Mouse (Mus musculus): Measurements from ENCODE around the gene Ctf1.

Ctf1 gene

DNA sequence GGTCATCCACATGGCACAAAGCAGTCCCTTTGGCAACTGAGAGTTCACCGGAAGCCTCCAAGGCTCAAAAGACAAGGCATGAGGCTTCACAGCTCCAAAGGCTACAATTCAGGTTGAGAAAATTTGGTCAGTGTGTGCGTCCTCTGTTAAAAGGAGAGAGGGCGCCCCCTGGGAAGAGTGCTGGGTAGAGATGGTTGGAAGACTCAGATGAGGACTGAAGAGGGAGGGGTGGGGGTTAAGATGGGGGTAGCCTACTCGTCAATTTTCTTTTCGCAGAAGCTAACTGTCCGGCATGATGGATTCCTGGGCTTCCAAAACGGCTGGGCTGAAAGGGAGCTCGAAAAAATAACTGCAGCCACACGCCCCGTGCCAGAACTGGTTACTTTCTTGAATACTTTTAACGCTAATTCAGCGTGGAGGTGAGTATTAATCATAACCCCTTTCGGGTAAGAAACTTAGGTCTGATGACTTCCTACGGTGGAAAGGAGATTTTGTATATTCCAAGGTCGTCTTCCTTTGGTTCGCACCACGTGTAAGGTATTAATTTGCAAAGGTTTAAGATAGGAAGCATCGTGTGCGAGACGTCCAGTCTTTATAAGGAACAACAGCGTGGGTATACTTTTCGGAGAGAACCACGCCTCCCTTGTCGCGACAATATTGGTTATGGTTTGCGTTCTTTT, 32.0 kb downstream of the Ctf1 start, which contains the start of gene Fbxl19:
Gene Fbxl19 (plus strand): TSS at position 178 of the 680 bp plus-strand sequence.
- peak; percentile 77 for DNase-seq (ENCODE audit: low read depth)

GRCm38 (mm10) chr7:127745251-127745651, 32.7 kb downstream of the Ctf1 start:
- DNase-seq (ENCODE audit: low read depth): peak; percentile 95

- DNase-seq (ENCODE audit: low read depth): peak; percentile 85
Measured at GRCm38 (mm10) chr7:127745652-127746493, 33.3 kb downstream of the Ctf1 start.

DNA sequence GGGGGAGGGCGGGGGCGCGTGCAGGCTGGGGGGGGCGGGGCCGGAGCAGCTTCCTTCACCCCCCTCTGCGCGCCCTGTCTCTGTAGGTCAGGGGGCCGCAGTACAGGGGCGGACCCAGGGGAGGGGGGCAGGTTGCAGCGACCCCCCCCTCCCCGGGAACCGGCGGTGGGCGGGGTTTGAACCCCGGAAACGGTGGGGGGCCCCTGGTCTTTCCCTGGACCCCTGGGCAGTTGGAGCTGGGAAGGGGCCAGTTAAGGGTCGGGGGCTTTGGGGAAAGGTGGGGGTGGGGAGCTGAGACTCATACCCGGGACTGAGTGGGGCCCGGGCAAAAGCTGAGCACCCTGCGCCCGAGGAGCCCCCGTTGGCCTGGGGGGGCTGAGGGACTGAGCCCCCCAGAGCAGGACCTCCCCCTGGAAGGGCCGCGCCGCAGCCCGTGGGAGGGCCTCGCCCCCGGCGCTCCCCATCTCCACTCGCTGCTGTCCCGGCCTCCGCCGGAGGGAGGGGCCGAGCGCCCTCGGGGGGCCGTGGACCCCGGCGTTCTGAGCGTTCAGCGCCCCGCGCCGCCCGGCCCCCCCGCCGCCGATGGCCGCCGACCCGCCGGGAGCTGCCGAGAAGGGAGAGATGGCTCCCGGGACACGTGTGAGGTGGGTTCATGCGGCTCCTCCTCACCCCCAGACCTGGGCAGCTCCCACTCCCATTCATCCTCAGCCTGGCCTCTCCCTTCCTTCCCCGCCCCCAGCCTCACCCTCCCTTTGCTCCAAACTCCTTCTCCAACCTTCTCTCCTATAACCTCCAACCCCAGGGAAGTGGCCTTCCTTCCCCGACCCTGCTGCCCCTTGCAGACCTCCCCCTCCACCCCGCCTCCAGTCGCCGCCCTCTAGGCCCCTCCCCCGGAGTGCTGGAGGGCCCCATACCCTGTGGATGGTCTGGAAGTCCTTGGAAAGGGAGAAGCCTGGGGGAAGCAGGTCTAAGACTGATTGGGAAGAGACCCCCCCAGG, 34.3 kb downstream of the Ctf1 start:
- peak; percentile 32 for DNase-seq (ENCODE audit: low read depth)

- peak; percentile 8 for DNase-seq (ENCODE audit: low read depth)
Measured at GRCm38 (mm10) chr7:127747559-127748234, 35.2 kb downstream of the Ctf1 start.

GRCm38 (mm10) chr7:127748235-127748560, 35.7 kb downstream of the Ctf1 start:
- DNase-seq (ENCODE audit: low read depth): no peak

- DNase-seq (ENCODE audit: low read depth): no peak
Measured at GRCm38 (mm10) chr7:127750131-127751127, 37.9 kb downstream of the Ctf1 start.

- no peak for DNase-seq (ENCODE audit: low read depth)
Measured at GRCm38 (mm10) chr7:127751619-127752018, 39.1 kb downstream of the Ctf1 start.

DNA sequence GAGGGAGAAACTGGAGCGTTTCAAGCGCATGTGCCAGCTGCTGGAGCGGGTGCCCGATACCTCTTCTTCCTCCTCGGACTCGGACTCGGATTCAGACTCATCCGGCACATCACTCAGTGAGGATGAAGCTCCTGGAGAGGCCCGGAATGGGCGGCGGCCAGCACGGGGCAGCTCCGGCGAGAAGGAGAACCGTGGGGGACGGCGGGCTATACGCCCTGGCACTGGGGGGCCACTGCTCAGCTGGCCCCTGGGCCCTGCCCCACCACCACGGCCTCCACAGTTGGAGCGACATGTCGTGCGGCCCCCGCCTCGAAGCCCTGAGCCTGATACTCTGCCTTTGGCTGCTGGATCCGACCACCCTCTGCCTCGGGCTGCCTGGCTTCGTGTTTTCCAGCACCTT, 39.5 kb downstream of the Ctf1 start:
- DNase-seq (ENCODE audit: low read depth): no peak

GRCm38 (mm10) chr7:127753158-127753557, 40.6 kb downstream of the Ctf1 start:
- DNase-seq (ENCODE audit: low read depth): no peak

DNA sequence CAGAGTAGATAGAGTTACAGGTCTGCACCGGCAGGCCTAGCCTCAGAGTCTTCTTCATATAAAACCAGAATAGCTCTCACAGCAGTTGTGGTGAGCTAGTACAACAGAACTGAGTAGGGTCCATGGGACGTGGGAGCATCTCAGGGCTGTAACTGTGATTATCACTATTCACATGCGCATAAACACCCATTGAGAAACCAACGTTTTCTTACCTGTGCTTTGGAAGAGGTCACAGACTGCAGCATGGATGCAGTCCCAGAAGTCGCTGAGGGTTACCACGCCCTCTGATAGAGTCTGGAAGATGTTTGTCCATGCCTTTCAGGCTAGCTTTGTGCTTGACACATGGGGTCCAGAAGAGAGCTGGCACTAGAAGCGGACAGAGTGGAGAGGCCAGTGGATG, 41.2 kb downstream of the Ctf1 start:
- no peak for DNase-seq (ENCODE audit: low read depth)

GRCm38 (mm10) chr7:127759716-127760115, 47.2 kb downstream of the Ctf1 start:
- no peak for DNase-seq (ENCODE audit: low read depth)

DNA sequence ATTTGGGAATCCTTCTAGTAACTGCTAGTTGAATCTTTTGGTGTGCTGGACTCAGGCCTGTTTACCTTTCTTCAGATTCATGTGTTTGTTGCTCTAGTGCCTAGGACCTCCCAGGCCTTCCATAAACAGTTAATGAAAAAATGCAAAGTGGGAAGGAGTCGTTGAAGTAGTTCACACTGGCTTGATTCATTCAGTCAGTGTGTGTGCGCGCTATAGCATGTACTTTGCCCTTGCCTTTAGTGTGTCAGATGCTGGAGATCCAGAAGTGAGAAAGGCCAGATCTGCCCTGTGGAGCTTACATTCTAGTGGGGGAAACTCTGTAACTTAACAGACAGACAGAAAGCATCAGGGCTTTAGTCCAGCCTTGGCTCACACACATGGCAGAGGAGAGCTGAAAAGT, 47.9 kb downstream of the Ctf1 start:
- no peak for DNase-seq (ENCODE audit: low read depth)

DNA sequence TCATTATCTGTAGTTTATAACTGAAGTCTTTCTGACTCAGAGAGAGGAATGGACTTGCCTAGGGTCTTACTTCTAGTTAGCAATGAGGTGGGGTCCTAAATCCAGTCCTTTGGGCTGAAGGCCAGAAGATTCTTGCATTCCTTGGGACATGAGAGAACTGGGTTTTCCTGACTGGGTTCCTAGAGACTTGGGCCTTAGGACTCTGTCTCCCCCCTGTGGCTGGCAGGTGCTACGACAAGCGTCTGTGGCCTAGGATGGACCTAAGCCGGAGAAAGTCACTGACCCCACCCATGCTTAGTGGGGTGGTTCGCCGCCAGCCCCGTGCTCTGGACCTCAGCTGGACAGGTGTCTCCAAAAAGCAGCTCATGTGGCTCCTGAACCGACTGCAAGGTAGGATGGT, 48.5 kb downstream of the Ctf1 start:
- peak; percentile 83 for DNase-seq (ENCODE audit: low read depth)

GRCm38 (mm10) chr7:127763642-127764041, 51.1 kb downstream of the Ctf1 start:
- no peak for DNase-seq (ENCODE audit: low read depth)

- DNase-seq (ENCODE audit: low read depth): no peak
Measured at GRCm38 (mm10) chr7:127765756-127766155, 53.2 kb downstream of the Ctf1 start.

DNA sequence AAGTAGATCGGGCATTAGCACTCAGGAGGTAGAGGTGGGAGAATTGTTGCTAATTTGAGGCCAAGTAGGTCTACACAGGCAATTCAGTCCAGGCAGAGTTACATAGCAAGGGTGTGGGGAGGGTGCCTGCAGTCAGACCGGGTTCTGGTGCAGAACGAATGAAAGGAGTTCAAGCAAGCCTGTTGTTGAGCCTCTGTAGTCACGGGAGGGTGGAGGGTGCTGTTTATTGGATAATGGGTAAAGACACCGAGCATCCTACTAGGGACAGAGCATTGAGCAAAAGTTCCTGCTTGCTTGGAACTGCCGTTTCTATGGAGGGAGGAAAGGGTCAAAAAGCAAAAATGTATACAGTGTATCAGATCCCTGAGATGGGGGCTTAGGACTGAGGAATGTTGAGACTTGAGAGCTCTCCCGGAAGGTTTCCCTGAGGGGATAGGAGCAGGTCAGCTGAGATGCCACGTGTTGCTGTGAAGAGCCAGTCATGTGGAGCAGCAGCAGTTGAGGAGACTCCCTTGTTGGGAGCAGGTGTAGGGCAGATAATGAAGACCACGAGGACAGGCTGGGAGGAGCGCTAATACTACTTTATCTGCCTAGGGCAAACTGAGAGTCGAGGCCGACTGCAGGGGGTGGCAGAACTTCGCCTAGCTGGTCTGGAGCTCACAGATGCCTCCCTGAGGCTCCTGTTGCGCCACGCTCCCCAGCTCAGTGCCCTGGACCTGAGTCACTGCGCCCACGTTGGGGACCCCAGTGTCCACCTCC, 54.5 kb downstream of the Ctf1 start:
- no peak for DNase-seq (ENCODE audit: low read depth)

Measured in induced T-regulatory cell, adult 2 months (primary cell).